Mouse (Mus musculus): ENCODE data around the gene Gm21885.

Gm21885 gene

GRCm38 (mm10) chr11:94317515-94317914 is 35.8 kb downstream of the Gm21885 start:
- in situ Hi-C loops (cut with MseI, MboI) = no loop called here

- in situ Hi-C loops (cut with MseI, MboI) = no loop called here
Observed at GRCm38 (mm10) chr11:94318056-94318455, 36.4 kb downstream of the Gm21885 start.

- in situ Hi-C loops (cut with MseI, MboI) = no loop called here
Observed at GRCm38 (mm10) chr11:94320969-94321930, 39.6 kb downstream of the Gm21885 start.

- in situ Hi-C loops (cut with MseI, MboI) = no loop called here
Observed at GRCm38 (mm10) chr11:94321931-94322400, 40.3 kb downstream of the Gm21885 start, which contains the start of gene Luc7l3. TSS of gene Luc7l3 (minus strand) at chr11:94321988.

GRCm38 (mm10) chr11:94322636-94323035 is 41.0 kb downstream of the Gm21885 start:
- in situ Hi-C loops (cut with MseI, MboI) = no loop called here

- in situ Hi-C loops (cut with MseI, MboI) = no loop called here
Observed at GRCm38 (mm10) chr11:94323271-94323925, 41.7 kb downstream of the Gm21885 start.

- in situ Hi-C loops (cut with MseI, MboI) = no loop called here
Observed at GRCm38 (mm10) chr11:94324618-94325017, 42.9 kb downstream of the Gm21885 start.

GRCm38 (mm10) chr11:94326961-94327411 is 45.3 kb downstream of the Gm21885 start:
- in situ Hi-C loops (cut with MseI, MboI) = no loop called here

- in situ Hi-C loops (cut with MseI, MboI) = no loop called here
Observed at GRCm38 (mm10) chr11:94327693-94328643, 46.3 kb downstream of the Gm21885 start, which contains the start of gene Ankrd40. TSS of gene Ankrd40 (plus strand) at chr11:94328001.

GRCm38 (mm10) chr11:94328644-94329025 is 47.0 kb downstream of the Gm21885 start:
- in situ Hi-C loops (cut with MseI, MboI) = no loop called here

- in situ Hi-C loops (cut with MseI, MboI) = no loop called here
Observed at GRCm38 (mm10) chr11:94329270-94329891, 47.7 kb downstream of the Gm21885 start.

GRCm38 (mm10) chr11:94330211-94330610 is 48.5 kb downstream of the Gm21885 start:
- in situ Hi-C loops (cut with MseI, MboI) = no loop called here

- in situ Hi-C loops (cut with MseI, MboI) = no loop called here
Observed at GRCm38 (mm10) chr11:94332726-94333125, 51.1 kb downstream of the Gm21885 start.

GRCm38 (mm10) chr11:94334386-94334968 is 52.8 kb downstream of the Gm21885 start:
- in situ Hi-C loops (cut with MseI, MboI) = no loop called here
